16 mouse cellular contexts compared by ENCODE assay signal in the genomic region with DNA sequence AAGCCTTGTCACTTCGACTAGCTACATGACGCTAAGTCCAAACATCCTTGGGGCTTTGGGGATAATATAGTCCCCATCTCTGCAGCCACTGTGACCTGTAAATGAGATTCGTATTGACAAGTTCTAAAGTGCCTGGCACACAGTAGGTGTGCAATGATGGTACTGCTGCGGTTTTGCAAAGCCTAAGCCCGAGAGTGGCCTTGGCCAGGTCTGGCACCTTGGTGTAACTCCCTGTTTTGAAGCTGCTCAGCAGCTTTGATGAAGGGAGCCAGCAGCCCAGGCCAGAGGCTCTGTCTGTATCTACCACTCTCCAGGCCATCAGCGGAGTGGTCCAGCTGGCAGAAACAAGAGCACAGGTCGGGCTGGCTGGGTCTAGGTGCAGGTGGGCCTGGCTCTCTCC.
DNase-seq lines count a peak whose midpoint lies in the region; ATAC-seq and TF ChIP-seq lines count a peak whose summit lies in the region.
"Had no signal": no experiment of that assay in that cellular context is flagged by ENCODE, and none has a peak within 500 bp of the region (broad histone marks: within the 10 kb centered on the region; RNA-seq: fewer than 3 reads in every experiment).

No protein-coding gene starts in this region.

- H3K27me3 ChIP-seq in embryonic facial prominence, embryonic 13.5 days = peaks cover 8% of the 10 kb centered on the region
- H3K27me3 ChIP-seq in embryonic facial prominence, embryonic 10.5 days (replicated peaks; ENCODE audit: low read depth, poor library complexity, severe bottlenecking) = peaks cover 22% of the 10 kb centered on the region
- H3K27me3 ChIP-seq in heart, embryonic 14.5 days (ENCODE audit: control insufficient read depth, insufficient read depth, low read length) = 0 out of 2 replicates have a peak, but pooled peaks cover 19% of the 10 kb centered on the region
- H3K27me3 ChIP-seq in lung, postnatal 0 days (replicated peaks; ENCODE audit: insufficient read depth, low read length) = no peaks in the 10 kb centered on the region
- H3K27me3 ChIP-seq in limb, embryonic 15.5 days = no peaks in the 10 kb centered on the region
- H3K27me3 ChIP-seq in liver, embryonic 12.5 days (replicated peaks) = peaks cover 11% of the 10 kb centered on the region

- intact Hi-C loops in heart, postnatal 25 days (cut with DNase I) = no loop called here

- no peak for DNase-seq in embryonic facial prominence, embryonic 10.5 days (ENCODE audit: low spot score)
- no peak for DNase-seq in heart, postnatal 25 days (ENCODE audit: low spot score)
- DNase-seq in lung, postnatal 0 days (ENCODE audit: low spot score) = no peak
- no peak for DNase-seq in lung, postnatal 10 days
- DNase-seq: adrenal gland, postnatal 10 days; cerebellum, adult 9-11 months; thymus, postnatal 36 days had no signal

- H3K9me3 ChIP-seq in embryonic facial prominence, embryonic 13.5 days = no peaks in the 10 kb centered on the region
- no peaks in the 10 kb centered on the region for H3K9me3 ChIP-seq in embryonic facial prominence, embryonic 10.5 days
- H3K9me3 ChIP-seq in heart, embryonic 14.5 days (ENCODE audit: control insufficient read depth, low read length) = no peaks in the 10 kb centered on the region
- H3K9me3 ChIP-seq in lung, postnatal 0 days (ENCODE audit: low read length) = no peaks in the 10 kb centered on the region
- no peaks in the 10 kb centered on the region for H3K9me3 ChIP-seq in limb, embryonic 15.5 days
- H3K9me3 ChIP-seq in liver, embryonic 12.5 days (replicated peaks) = no peaks in the 10 kb centered on the region
- H3K9me3 ChIP-seq: G1E; kidney, embryonic 15.5 days had no signal

- H3K4me2 ChIP-seq in embryonic facial prominence, embryonic 13.5 days = no peak overlapping the region
- no peak overlapping the region for H3K4me2 ChIP-seq in heart, embryonic 14.5 days (ENCODE audit: low read length)
- H3K4me2 ChIP-seq in lung, postnatal 0 days (replicated peaks; ENCODE audit: low read depth, low read length) = no peak overlapping the region
- H3K4me2 ChIP-seq in limb, embryonic 15.5 days = no peak overlapping the region
- H3K4me2 ChIP-seq in liver, embryonic 12.5 days = no peak overlapping the region
- H3K4me2 ChIP-seq: kidney, embryonic 15.5 days had no signal

- no peak overlapping the region for H3K4me3 ChIP-seq in embryonic facial prominence, embryonic 13.5 days
- no peak overlapping the region for H3K4me3 ChIP-seq in embryonic facial prominence, embryonic 10.5 days
- no peak overlapping the region for H3K4me3 ChIP-seq in heart, embryonic 14.5 days (ENCODE audit: control insufficient read depth in 1 of 2, insufficient read depth in 1 of 2, low read depth in 1 of 2, low read length in 2 of 2)
- H3K4me3 ChIP-seq in lung, postnatal 0 days (ENCODE audit: low read depth, low read length) = no peak overlapping the region
- H3K4me3 ChIP-seq in limb, embryonic 15.5 days = no peak overlapping the region
- H3K4me3 ChIP-seq in liver, embryonic 12.5 days = no peak overlapping the region
- H3K4me3 ChIP-seq: kidney, embryonic 15.5 days; left cerebral cortex, adult 2 months had no signal

- peaks cover 36% of the 10 kb centered on the region for H3K4me1 ChIP-seq in embryonic facial prominence, embryonic 13.5 days
- peaks cover 27% of the 10 kb centered on the region for H3K4me1 ChIP-seq in embryonic facial prominence, embryonic 10.5 days
- peaks cover 0 to 4% of the 10 kb centered on the region in 2 experiments; a peak in 1 of 4 replicates for H3K4me1 ChIP-seq in heart, embryonic 14.5 days (ENCODE audit: control insufficient read depth in 2 of 2, insufficient read depth in 2 of 2, low read length in 2 of 2)
- H3K4me1 ChIP-seq in lung, postnatal 0 days (ENCODE audit: insufficient read depth, low read depth, low read length) = no peaks in the 10 kb centered on the region
- H3K4me1 ChIP-seq in limb, embryonic 15.5 days = peaks cover 61% of the 10 kb centered on the region
- H3K4me1 ChIP-seq in liver, embryonic 12.5 days = no peaks in the 10 kb centered on the region

- no peaks in the 10 kb centered on the region for H3K36me3 ChIP-seq in embryonic facial prominence, embryonic 13.5 days
- no peaks in the 10 kb centered on the region for H3K36me3 ChIP-seq in embryonic facial prominence, embryonic 10.5 days (replicated peaks)
- no peaks in the 10 kb centered on the region for H3K36me3 ChIP-seq in heart, embryonic 14.5 days (ENCODE audit: control insufficient read depth, insufficient read depth, low read length)
- no peaks in the 10 kb centered on the region for H3K36me3 ChIP-seq in lung, postnatal 0 days (ENCODE audit: insufficient read depth, low read length)
- no peaks in the 10 kb centered on the region for H3K36me3 ChIP-seq in limb, embryonic 15.5 days
- H3K36me3 ChIP-seq in liver, embryonic 12.5 days = no peaks in the 10 kb centered on the region
- H3K36me3 ChIP-seq: G1E; kidney, embryonic 15.5 days had no signal

- WGBS in embryonic facial prominence, embryonic 13.5 days = 79% methylated on average over 7 of the region's 7 CpGs
- WGBS in embryonic facial prominence, embryonic 10.5 days = 85% methylated on average over 7 of the region's 7 CpGs
- WGBS in heart, embryonic 14.5 days = 67% methylated on average over 7 of the region's 7 CpGs
- 59% methylated on average over 7 of the region's 7 CpGs for WGBS in lung, postnatal 0 days
- 55% methylated on average over 7 of the region's 7 CpGs for WGBS in limb, embryonic 15.5 days
- 54% methylated on average over 7 of the region's 7 CpGs for WGBS in liver, embryonic 12.5 days (ENCODE audit: insufficient replicate concordance)

- TF ChIP-seq CTCF in lung, postnatal 0 days (IDR thresholded peaks at IDR 0.05) = no peak

- H3K9ac ChIP-seq in embryonic facial prominence, embryonic 13.5 days = peak overlapping the region; percentile 40; the same call in 1 of the 2 replicates
- H3K9ac ChIP-seq in heart, embryonic 14.5 days (ENCODE audit: low read length) = no peak overlapping the region
- no peak overlapping the region for H3K9ac ChIP-seq in lung, postnatal 0 days (replicated peaks; ENCODE audit: low read depth)
- H3K9ac ChIP-seq in limb, embryonic 15.5 days = no peak overlapping the region
- no peak overlapping the region for H3K9ac ChIP-seq in liver, embryonic 12.5 days
- H3K9ac ChIP-seq: kidney, embryonic 15.5 days had no signal

- ATAC-seq in embryonic facial prominence, embryonic 13.5 days (ENCODE audit: insufficient number of reproducible peaks, insufficient read depth, low FRiP score, low TSS enrichment, low read depth) = no peak
- ATAC-seq in heart, embryonic 14.5 days (ENCODE audit: insufficient number of reproducible peaks, insufficient read depth, low FRiP score, low read depth) = 0 out of 2 replicates have a peak, but pooled peaks have one; percentile 26
- peak; percentile 25; the same call in 1 of the 2 replicates for ATAC-seq in lung, postnatal 0 days
- ATAC-seq in limb, embryonic 15.5 days (ENCODE audit: insufficient number of reproducible peaks, low FRiP score, low TSS enrichment, low read depth) = no peak
- no peak for ATAC-seq in liver, embryonic 12.5 days
- ATAC-seq: activated CD4-positive, CD25-positive, alpha-beta regulatory T cell, adult 4 months; intestine, postnatal 0 days had no signal

- no peak for TF ChIP-seq EP300 in lung, postnatal 0 days (IDR thresholded peaks at IDR 0.05)

- peak overlapping the region; percentile 39 for H3K27ac ChIP-seq in embryonic facial prominence, embryonic 13.5 days
- H3K27ac ChIP-seq in embryonic facial prominence, embryonic 10.5 days (replicated peaks) = no peak overlapping the region
- no peak overlapping the region for H3K27ac ChIP-seq in heart, embryonic 14.5 days (replicated peaks in 1 of 2; ENCODE audit: control insufficient read depth in 1 of 2, insufficient read depth in 1 of 2, low read depth in 2 of 2, low read length in 2 of 2)
- H3K27ac ChIP-seq in lung, postnatal 0 days (ENCODE audit: low read length) = no peak overlapping the region
- peak overlapping the region; percentile 81 for H3K27ac ChIP-seq in limb, embryonic 15.5 days
- no peak overlapping the region for H3K27ac ChIP-seq in liver, embryonic 12.5 days
- H3K27ac ChIP-seq: kidney, embryonic 15.5 days; left cerebral cortex, adult 2 months had no signal

Comparison
In these comparisons a context has a peak if more than half of its experiments do, and no peak if none do; other contexts are left out.
1. H3K27ac ChIP-seq: peak in embryonic facial prominence, embryonic 13.5 days (single experiment) and limb, embryonic 15.5 days (single experiment); none in embryonic facial prominence, embryonic 10.5 days (single experiment), heart, embryonic 14.5 days (0 of 2), lung, postnatal 0 days (single experiment) and liver, embryonic 12.5 days (single experiment).
2. ATAC-seq: peak in heart, embryonic 14.5 days (single experiment) and lung, postnatal 0 days (single experiment); none in embryonic facial prominence, embryonic 13.5 days (single experiment), limb, embryonic 15.5 days (single experiment) and liver, embryonic 12.5 days (single experiment).